Mouse (Mus musculus) brain, embryonic 18.5 days (tissue): Measurements from ENCODE around the gene Map7d1.
"Not testable (repeated sequence)": the region's sequence is repeated elsewhere in the genome, so short reads cannot be mapped to it uniquely, and the experiment has no call there.

Experiments
- DNase-seq: peaks from one replicate; pipeline ENCODE4 v3.0.0-alpha.2; 2012; ENCODE audit warnings: low read depth, low spot score

Gene Map7d1

DNA sequence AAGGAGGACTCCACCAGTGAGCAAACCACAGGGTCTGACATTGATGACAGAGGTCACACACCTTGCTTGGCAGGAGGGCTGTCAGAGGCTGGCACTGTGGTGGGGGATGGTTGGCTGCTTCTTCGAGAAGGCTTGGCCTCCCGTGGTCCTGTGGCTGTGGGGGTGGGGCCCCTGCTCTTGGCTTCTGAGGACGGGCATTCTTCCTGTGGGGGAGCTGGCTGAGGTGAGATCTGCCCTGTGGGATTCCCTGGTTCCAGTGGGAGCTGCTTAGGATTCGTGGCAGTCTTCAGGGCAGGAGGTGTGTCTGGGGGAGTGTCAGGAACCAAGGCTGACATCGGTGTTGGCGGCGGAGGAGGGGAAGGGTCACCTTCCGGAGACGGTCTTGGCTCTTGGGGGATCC is 14.2 kb downstream of the Map7d1 start:
- DNase-seq = no peak

DNA sequence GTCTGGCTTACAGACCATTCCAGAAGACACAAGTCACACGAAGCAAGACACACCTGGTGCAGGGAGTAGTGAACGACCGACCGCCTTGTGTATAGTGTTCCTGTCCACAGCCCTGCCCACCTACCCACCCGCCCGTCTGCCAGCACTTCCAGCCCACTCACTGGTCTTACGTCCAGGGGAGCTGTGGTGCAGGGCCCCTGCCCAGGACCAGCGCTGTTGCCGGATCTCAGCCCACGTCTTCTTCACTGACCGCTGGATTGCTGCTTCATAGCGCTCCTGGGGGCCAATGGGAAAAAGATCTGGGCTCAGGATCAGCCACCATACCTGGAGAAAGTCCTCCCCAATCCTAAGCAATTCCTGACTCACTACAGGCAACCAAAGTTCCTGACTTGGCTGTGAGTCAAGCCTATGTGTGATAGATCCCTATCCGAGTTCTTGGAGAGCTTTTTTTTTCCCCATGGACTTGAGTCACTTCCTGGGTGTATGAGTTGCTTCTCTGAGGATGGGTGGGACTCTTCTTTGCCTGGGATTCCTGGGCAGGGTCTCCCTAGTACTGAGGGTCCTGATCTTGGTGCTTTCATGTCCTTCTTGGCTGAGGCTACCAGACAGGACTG is 16.2 kb downstream of the Map7d1 start:
- DNase-seq = no peak

DNA sequence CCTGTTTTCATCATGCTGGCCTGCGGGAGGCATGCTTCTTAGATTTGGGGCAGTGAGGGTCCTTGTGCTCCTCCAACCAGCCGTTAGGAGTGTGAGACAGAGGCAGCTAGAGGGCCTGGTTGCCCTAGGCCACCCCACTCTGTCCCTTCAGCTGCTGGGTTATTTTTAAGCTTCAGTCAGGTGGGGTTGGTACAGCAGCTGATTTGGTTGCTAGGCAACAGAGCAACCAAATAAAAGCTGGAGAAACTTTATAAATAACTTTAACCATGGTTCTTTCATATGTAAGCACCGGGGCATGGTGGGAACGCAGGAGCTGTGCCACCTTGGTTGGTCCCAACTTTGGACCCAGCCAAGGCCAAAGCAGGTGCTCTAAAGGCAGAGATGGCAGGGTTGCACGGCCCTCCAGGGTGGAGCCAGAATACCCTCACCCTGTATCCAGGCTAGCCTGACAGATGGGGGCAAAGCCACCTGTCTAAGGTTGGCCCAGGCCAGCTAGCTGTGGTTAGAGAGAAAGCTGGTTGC is 18.4 kb downstream of the Map7d1 start:
- DNase-seq = no peak

DNA sequence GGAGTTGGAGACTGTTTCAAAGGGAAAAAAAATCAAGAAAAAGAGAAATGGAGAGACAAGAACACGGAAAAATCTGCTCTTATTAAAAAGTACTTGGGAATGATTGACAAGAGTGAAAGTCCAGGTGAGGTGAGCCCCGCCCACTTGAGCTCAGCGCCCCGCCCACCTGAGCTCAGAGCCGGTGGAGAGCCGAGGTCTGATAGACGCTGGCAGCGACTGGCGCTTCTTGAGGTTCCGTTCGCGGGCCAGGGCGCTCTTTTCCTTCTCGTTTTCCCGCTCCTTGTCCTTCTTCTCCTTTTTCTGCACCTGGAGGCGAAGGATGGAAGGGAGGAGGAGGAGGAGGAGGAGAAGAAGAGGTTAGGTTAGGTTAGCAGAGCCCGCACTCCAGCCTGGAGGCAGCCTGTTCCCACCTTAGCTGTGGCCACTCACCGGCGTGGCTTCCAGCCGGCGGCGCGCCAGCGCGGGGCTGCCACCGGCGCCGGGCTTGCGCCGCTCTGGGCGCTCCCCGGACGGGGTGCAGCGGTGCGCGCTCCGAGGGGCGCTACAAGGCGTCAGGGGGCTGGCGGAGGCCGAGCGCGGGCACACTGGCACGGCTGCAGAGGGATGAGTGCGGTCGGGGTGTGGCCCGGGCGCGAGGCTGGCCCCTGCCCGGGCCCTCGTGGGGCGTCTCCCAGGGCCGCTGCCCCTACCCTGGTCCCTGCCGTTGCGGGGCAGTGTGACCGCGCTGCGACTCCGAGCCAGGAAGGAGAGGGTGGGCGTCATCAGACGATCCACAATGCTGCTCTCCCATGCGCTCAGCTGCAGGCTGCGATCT is 19.5 kb downstream of the Map7d1 start:
- DNase-seq = no peak

DNA sequence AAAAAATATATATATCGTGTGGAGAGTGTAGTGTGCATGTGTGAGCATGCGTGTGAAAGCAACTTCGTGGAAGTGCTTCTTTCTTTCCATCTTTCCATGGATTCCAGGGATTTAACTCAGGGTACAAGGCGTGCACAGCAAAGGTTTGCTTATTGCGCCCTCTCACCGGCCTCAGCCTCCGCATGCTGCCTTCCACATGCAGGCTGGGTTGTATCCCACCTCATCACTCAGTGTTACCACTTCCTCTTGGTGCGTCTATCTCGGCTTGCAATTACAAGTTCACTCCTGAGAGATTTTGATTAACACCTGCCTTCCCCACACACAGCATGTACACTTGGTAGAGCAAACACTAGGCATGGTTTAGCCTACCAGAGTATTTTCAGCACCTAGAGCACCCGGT is 21.0 kb downstream of the Map7d1 start:
- no peak for DNase-seq

DNA sequence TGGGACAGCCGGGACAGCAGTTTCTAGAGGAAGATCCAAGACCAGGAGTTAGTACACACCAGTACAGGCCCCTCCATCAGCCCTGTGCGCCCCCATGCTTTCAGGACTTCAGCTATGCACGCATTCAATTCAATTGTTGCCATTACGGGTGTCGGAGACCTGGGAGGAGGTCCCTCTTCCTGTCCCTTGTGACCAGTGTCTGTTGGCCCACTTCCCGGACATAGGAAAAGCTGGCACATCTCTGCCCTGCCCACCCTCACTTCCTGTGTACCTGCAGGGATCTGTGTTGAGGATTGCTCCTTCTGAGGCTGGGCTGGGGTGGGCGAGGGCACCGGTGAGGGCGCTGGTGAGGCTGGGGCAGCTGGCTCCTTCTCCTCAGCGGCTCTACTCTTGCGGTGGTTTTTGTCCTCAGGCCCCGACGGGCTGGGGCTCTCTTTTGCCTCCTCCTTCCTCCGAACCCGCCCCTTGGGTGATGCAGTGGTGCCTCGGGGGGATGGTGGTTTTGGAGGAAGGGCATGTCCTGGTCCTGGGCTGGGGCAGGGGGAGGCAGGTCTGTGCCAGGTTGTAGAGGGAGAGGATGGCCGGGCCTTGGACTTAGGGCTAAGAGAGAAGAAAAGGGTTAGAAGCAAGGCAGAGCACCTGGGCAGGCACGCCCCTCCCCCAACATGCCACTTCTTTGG is 21.5 kb downstream of the Map7d1 start:
- no peak for DNase-seq

DNA sequence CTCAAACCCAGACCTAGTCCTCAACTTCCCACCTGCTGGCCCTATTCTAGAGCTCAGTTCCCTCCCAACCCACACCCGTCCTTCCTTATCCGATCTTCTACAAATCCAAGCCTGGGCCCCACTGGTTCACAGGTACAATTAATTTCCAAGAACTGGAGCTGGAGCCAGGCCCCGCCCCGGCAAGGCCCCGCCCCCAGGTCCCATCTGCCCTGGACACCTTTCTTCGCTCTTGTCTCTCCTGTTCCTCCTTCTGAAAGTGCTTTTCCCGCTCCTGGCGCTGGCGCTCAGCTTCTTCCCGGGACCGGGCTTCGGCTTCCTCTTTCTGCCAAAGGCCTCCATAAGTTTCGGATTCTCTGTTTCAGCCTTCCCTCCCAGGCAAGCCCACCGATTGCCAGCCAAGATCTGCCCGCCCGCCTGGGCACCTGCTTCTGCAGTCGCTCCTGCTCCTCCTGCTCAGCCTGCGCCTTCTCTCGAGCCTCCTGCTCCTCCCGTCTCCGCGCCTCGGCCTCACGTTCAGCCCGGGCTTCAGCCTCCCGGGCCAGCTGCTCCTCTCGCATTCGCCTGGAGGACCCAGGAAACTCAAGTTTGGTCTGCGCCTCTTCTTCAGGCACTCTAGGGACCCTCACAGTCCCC is 22.4 kb downstream of the Map7d1 start:
- DNase-seq = no peak

DNA sequence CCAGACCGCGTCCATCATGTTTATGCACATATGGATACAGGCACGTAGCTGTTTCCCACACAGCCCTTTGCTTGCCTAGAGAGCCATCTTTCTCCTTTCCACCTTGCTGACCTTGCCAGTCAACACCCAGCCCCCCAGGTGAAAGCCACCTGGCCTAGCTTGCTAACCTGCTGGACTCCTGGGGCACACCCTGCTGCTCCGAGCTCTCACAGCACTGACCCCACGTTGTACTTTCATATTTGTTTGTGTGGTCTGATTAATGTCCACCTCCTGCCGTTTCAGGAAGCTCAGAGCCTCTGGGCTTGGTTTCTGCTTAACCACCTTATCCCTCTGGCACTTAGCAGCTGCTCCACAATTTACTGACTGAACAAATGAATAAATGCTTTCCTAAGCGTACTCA is 26.2 kb downstream of the Map7d1 start:
- DNase-seq = no peak

DNA sequence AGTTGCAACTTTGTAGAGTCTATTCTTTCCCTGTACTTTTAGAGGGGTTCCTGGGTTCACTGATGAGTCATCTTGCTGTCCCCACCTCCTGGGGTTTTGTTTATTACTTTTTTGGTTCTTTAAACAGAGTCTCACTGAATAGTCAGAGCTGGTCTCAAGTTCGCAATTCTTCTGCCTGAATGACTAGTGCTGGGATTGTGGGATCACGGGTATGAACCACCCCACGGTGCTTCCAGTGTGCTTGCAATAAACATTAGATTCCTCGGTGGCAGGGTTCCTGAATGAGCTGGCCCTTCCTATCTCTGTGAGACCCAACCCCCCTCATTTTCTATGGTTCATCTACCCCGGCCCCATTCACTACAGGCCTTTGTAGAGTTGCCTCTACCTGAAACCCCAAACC is 28.0 kb downstream of the Map7d1 start:
- no peak for DNase-seq

DNA sequence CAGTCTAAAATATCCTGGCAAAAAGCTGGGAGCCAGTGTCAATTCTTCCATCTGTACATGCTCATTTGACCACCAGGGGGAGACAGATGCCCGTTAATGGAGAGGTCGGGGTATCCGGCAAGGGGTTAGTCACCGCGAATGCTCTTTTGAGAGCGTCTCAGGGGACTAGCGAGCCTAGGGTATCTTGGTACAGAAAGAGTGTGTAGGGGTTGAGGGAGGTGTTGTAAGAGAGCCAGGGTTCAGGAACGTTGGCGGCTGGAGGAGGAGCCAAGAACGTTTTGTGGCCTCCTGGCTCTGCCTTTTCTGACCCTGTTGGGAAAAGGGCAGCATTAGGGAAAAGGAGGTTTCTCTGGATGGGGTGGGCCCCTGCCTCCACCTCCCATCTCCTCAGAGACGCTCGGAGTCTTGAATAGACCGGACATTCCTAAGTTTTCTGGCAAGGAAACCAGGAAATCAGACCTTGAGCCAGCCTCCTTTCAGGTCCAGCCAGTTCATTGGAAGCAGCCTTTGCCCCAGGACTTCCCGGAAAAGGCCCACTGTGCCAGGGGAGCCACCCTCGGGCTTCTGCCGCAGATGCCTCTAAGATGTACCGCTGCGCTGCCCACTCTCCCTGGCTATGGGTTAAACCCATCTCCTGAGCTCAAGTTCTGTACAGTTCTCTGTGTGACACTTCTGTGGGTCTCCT is 28.9 kb downstream of the Map7d1 start:
- DNase-seq = no peak

DNA sequence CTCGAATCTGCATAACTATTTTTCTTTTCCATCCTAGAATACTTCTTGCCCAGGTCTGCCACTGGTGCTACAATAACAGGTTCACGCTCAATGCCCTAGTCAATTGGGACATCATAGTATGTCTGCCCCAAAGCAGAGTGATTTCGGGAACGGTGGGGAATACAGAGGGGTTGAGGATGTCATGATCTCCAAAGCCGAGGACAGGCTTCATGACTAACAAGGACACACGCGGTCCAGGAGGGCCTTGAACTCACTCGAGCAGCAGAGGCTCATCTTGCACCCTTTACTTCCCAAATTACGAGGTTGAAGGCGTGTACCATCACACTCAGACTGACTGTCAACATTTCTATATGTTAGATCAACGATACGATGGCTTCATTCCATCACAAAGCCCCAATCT is 29.5 kb downstream of the Map7d1 start:
- DNase-seq = no peak

DNA sequence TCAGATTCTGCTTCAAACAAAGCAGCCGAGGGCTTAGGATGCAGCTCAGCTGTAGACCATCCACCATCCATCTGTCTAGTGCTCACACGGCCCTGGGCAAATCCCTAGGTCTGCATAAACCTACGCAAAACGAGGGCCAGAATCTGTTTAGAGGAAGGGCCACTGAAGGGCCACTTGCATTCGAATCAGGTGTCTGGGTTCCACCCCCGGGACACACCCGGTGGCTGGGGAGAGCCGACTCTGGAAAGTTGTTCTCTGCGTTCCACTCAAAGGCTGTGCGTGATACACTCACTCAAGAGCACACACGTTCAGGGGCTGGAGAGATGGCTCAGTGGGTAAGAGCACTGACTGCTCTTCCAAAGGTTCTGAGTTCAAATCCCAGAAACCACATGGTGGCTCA is 33.5 kb downstream of the Map7d1 start:
- DNase-seq = no peak

DNA sequence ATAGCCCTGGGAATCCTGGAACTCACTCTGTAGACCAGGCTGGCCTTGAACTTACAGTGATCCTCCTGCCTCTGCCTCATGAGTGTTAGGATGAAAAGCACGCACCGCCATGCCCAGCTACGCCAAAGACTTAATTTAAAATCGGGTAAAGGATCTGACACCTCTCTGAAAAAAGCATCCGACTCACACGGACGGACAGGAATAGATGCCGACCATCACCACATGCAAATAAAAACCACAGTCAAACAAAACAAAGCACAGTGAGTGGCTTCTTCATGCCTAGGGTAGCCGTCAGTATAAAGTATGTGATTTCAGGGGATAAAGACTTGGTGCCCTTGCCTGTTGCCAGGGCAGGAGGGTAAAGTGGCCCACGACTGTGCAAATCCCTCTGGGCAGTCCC is 36.1 kb downstream of the Map7d1 start:
- DNase-seq = no peak

DNA sequence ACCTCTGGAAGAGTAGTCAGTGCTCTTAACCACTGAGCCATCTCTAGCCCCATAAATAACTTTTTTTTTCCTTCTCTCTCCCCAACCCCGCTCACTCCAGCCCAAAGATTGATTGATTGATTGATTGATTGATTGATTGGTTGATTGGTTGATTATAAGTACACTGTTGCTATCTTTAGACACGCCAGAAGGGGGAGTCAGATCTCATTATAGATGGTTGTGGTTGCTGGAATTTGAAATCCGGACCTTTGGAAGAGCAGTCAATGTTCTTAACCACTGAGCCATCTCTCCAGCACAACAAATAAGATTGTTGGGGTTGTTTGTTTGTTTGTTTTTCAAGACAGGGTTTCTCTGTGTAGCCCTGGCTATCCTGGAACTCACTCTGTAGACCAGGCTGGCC is 36.6 kb downstream of the Map7d1 start:
- not testable (repeated sequence) for DNase-seq

DNA sequence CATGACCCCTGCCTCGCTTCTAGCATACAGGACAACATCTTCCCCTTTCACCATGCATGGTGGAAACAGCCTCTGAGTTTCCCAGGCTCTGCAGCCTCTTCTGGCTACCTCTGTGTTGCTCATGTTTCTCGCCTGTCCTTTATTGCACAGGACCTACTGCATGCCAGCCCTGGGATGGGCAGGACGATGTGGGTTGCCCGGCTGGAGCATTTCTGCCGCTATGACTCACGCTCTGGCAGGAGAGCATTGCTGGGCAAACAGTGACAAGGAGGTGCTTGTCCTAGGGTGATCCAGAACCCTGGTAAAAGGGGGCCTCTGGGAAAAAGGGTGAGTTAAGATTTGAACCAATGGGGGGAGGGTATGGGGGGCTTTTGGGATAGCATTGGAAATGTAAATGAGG is 38.4 kb downstream of the Map7d1 start:
- no peak for DNase-seq

DNA sequence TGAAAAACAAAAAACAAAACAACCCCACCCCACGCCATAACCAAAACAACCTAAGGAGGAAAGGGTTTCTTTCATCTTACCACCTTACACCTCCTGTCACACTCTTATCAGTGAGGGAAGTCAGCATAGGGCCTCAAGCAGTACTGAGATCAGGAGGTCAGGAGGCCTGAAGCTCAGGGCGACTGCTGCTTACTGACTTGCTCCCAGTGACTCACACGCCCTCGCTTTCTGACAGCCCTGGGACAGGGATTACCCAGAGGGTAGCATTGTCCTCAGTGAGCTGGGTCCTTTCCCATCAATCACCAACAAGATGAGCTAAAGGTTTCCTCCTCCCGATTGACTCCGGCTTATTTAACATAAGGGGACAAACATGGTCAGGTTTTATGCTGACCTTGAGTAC is 49.1 kb downstream of the Map7d1 start:
- no peak for DNase-seq

DNA sequence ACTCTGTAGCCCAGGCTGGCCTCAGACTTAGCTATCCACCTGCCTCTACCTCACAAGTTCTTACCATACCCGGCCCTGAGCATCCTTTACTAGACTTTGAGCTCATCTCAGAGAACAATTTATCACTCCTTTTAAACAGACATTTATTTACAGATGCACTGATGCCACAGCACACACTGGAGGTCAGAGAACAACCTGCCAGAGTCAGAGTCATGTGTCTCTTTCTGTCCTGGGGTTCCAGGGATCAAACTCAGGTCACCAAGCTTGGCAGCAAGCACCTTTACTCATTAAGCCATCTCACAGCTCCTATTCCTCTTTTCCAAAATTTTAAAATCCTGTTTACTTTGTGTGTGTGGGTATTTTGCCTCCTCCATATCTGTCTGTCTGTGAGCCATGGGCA is 50.8 kb downstream of the Map7d1 start:
- no peak for DNase-seq

DNA sequence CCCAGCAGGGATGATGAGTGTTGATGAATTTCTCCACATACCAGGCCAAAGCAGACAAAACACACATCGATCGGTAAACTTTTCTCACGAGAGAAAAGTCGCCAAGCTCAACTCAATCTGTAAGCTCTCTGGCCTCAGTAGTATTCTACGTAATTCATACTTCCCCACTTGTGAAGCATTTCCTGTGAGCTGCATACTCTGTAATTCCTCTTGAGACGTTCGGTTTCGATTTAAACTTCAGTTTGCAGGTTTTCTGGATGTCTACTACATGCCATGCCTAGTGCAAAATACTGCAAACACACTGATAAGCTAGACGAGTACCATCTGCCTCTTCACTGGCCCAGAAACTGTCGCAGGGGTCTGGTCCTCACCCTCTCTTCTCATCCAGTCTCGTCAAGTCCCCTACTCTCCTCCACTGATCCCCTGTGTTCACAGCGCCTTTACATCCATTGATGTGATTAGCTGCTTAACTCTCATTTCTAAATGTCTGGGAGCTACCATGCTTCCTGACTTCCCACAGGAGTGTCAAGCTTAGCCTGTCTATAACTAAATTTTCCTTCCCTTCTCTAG is 51.4 kb downstream of the Map7d1 start:
- no peak for DNase-seq

DNA sequence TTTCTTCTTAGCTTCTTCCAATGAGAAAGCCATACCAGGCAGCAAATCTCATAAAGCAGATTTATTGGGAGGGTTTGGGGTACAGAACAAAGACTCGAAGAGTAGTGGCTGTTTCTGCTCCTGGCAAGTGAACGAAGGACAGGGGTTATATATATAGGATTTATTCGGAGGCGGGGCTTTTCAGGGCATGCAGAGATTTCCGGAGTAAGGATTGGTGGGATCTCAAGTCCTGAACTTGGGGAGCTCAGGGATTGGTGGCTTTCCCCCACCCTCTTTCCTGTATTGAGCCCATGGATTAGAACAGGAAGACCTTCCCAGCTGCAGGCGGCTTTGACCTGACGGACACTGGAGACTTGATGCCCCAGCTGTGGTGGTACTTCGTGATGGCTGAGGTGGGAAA is 52.1 kb downstream of the Map7d1 start:
- no peak for DNase-seq

DNA sequence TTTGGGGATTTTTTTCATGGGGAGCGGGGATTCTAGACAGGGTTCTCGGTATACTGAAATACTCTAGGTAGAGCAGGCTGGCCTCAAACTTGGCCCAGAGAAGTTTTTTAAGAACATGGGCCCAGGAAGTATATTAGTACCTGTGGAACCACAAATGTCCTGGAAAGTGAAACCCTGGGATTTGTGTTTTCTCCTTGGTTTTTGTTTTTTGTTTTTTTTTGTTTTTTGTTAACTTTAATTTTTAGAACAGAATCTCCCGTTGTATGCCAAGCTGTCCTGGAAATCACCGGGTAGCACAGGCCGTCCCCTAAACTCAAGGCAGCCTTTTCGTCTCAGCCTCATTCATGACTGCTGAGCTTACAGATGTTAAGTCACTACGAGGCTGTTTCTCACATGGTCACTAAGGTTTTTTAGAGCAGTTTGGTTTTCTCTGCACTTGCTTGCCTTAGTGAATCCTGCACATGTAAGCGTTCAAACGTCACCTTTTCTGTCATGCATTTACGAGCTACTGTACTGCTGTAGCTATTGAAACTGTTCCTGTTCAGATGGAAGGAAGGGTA is 52.7 kb downstream of the Map7d1 start:
- DNase-seq = no peak
